Mouse (Mus musculus): Measurements from ENCODE around the gene Gm10057.
"Not testable (repeated sequence)": the region's sequence is repeated elsewhere in the genome, so short reads cannot be mapped to it uniquely, and the experiment has no call there.

Gene Gm10057

DNA sequence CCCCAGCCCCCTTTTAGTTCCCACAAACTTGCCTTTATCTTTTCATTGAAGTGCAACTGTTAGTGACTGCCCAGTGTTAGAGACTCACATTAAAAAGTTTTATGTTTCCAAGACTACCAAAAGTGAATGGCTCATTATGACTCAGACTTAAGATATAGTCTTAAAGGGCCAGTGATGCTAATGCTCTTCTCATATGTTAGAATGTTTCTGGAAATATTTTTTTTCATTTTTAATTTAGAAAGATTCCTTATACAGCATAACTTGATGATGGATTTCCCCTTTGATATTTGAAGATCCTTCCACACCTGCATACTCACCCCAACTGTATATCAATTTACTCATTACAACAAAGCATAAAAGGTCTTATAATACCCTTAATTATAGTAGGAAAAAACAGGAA is at the start of gene Gm10057:
TSS of gene Gm10057 (minus strand) at position 101 of the 400 bp plus-strand sequence.
- not testable (repeated sequence) for DNase-seq

DNA sequence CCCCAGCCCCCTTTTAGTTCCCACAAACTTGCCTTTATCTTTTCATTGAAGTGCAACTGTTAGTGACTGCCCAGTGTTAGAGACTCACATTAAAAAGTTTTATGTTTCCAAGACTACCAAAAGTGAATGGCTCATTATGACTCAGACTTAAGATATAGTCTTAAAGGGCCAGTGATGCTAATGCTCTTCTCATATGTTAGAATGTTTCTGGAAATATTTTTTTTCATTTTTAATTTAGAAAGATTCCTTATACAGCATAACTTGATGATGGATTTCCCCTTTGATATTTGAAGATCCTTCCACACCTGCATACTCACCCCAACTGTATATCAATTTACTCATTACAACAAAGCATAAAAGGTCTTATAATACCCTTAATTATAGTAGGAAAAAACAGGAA is 21.1 kb downstream of the Gm10057 start, which contains the start of gene 4921511M17Rik:
TSS of gene 4921511M17Rik (minus strand) at position 101 of the 400 bp plus-strand sequence.
- DNase-seq: not testable (repeated sequence)

DNA sequence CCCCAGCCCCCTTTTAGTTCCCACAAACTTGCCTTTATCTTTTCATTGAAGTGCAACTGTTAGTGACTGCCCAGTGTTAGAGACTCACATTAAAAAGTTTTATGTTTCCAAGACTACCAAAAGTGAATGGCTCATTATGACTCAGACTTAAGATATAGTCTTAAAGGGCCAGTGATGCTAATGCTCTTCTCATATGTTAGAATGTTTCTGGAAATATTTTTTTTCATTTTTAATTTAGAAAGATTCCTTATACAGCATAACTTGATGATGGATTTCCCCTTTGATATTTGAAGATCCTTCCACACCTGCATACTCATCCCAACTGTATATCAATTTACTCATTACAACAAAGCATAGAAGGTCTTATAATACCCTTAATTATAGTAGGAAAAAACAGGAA is 42.3 kb downstream of the Gm10057 start, which contains the start of gene Samt1:
TSS of gene Samt1 (minus strand) at position 101 of the 400 bp plus-strand sequence.
- not testable (repeated sequence) for DNase-seq
